Comparison of ENCODE assay signal across 13 mouse cellular contexts in genomic region chr19:56346016-56346415, GRCm38 (mm10). TPM values are rescaled to one million over a fixed set of nuclear protein-coding genes. Genes with fewer than 3 reads are reported as not detected.
DNase-seq lines count a peak whose midpoint lies in the region; ATAC-seq and TF ChIP-seq lines count a peak whose summit lies in the region.
"Had no signal": no experiment of that assay in that cellular context is flagged by ENCODE, and none has a peak within 500 bp of the region (broad histone marks: within the 10 kb centered on the region; RNA-seq: fewer than 3 reads in every experiment).

No protein-coding gene starts in this region.

- no peaks in the 10 kb centered on the region for H3K27me3 ChIP-seq in kidney, postnatal 0 days (ENCODE audit: insufficient read depth, low read length)
- H3K27me3 ChIP-seq in kidney, embryonic 16.5 days (ENCODE audit: insufficient read depth, low read length): 0 out of 2 replicates have a peak, but pooled peaks cover 3% of the 10 kb centered on the region
- H3K27me3 ChIP-seq: stomach, embryonic 15.5 days had no signal

- no peaks in the 10 kb centered on the region for H3K36me3 ChIP-seq in kidney, postnatal 0 days (ENCODE audit: insufficient read depth, low read length)
- no peaks in the 10 kb centered on the region for H3K36me3 ChIP-seq in kidney, embryonic 16.5 days (ENCODE audit: insufficient read depth, low read length)
- H3K36me3 ChIP-seq: stomach, embryonic 15.5 days had no signal

- peak; percentile 73 for TF ChIP-seq CTCF in kidney, postnatal 0 days (IDR thresholded peaks at IDR 0.05; ENCODE audit: low read depth)
- peak; percentile 50; the same call in 1 of the 2 replicates for TF ChIP-seq CTCF in brain, embryonic 14.5 days (IDR thresholded peaks at IDR 0.05; ENCODE audit: borderline replicate concordance, extremely low read depth, insufficient read depth, insufficient read length)

- no peak for TF ChIP-seq POLR2A in brain, embryonic 14.5 days (IDR thresholded peaks at IDR 0.05; ENCODE audit: borderline replicate concordance, extremely low read depth, insufficient read depth, insufficient read length, poor library complexity, severe bottlenecking)

- 77% methylated on average over 3 of the region's 3 CpGs for WGBS in kidney, postnatal 0 days
- whole genome bisulfite sequencing in kidney, embryonic 16.5 days: 77% methylated on average over 3 of the region's 3 CpGs

- intact Hi-C loops in gastrocnemius, postnatal 14 days (cut with DNase I; ENCODE audit: low total_unique reads): no loop called here

- no peak overlapping the region for H3K4me3 ChIP-seq in kidney, postnatal 0 days (replicated peaks; ENCODE audit: low read depth, low read length)
- no peak overlapping the region for H3K4me3 ChIP-seq in kidney, embryonic 16.5 days (ENCODE audit: low read length)
- H3K4me3 ChIP-seq: stomach, embryonic 15.5 days had no signal

- DNase-seq in adrenal gland, adult 2 months: peak; percentile 31
- DNase-seq in adrenal gland, postnatal 36 days: no peak
- DNase-seq in kidney, postnatal 0 days (ENCODE audit: low spot score): peak; percentile 74
- peak; percentile 49 for DNase-seq in 3T3-L1 (ENCODE audit: low read depth, low spot score)
- DNase-seq in brain, embryonic 14.5 days (ENCODE audit: low read depth): peak; percentile 69
- DNase-seq in urinary bladder, postnatal 4 days (ENCODE audit: low spot score in 2 of 2): no peak
- DNase-seq in gastrocnemius, postnatal 14 days: no peak
- DNase-seq: B cell, adult 2 months; left cerebral cortex, postnatal 4 days had no signal

- H3K9ac ChIP-seq in kidney, postnatal 0 days (ENCODE audit: low read depth, low read length): no peak overlapping the region
- no peak overlapping the region for H3K9ac ChIP-seq in kidney, embryonic 16.5 days (replicated peaks; ENCODE audit: low read length)
- H3K9ac ChIP-seq: stomach, embryonic 15.5 days had no signal

- H3K9me3 ChIP-seq in kidney, postnatal 0 days (replicated peaks; ENCODE audit: low read length): no peaks in the 10 kb centered on the region
- no peaks in the 10 kb centered on the region for H3K9me3 ChIP-seq in kidney, embryonic 16.5 days (ENCODE audit: low read length)
- H3K9me3 ChIP-seq: stomach, embryonic 15.5 days had no signal

- H3K27ac ChIP-seq in kidney, postnatal 0 days: no peak overlapping the region
- no peak overlapping the region for H3K27ac ChIP-seq in kidney, embryonic 16.5 days (ENCODE audit: low read length)
- H3K27ac ChIP-seq: stomach, embryonic 15.5 days had no signal

- H3K4me1 ChIP-seq in kidney, postnatal 0 days (replicated peaks; ENCODE audit: insufficient read depth, low read length): no peaks in the 10 kb centered on the region
- H3K4me1 ChIP-seq in kidney, embryonic 16.5 days (ENCODE audit: insufficient read depth, low read length): no peaks in the 10 kb centered on the region
- H3K4me1 ChIP-seq: stomach, embryonic 15.5 days had no signal

- no peak overlapping the region for H3K4me2 ChIP-seq in kidney, postnatal 0 days (ENCODE audit: low read length)
- no peak overlapping the region for H3K4me2 ChIP-seq in kidney, embryonic 16.5 days (replicated peaks; ENCODE audit: low read depth, low read length)
- H3K4me2 ChIP-seq: stomach, embryonic 15.5 days had no signal

- no peak for ATAC-seq in kidney, postnatal 0 days (replicated peaks; ENCODE audit: low FRiP score, low read depth)
- ATAC-seq in kidney, embryonic 16.5 days (ENCODE audit: low FRiP score, low TSS enrichment): no peak

RNA-seq across cellular contexts. Expression of gene Nrap, which starts 43.8 kb away (rescaled TPM):
- not detected for total RNA-seq in adrenal gland, adult 2 months (2021)
- 0.02 TPM in 1 of 2 replicates, not detected in the other for polyA plus RNA-seq in adrenal gland, adult 2 months (2012; rRNA removed)
- total RNA-seq in adrenal gland, postnatal 36 days (2021): under 1 TPM; 0.07 to 0.20 TPM
- polyA plus RNA-seq in kidney, postnatal 0 days (2015; fragmentation: Nextera tagmentation; extraction: Ambion mirVana): 0.41 and 0.42 TPM in 2 replicates
- 0.36 and 0.37 TPM in 2 replicates for polyA plus RNA-seq in kidney, embryonic 16.5 days (2015; fragmentation: Nextera tagmentation; extraction: Ambion mirVana)
- polyA plus RNA-seq in brain, embryonic 14.5 days (2012; rRNA removed): 0.38 and 0.42 TPM in 2 replicates
- 100 to 1,000 TPM; 506 to 571 TPM for total RNA-seq in gastrocnemius, postnatal 14 days (2021)

RNA-seq across cellular contexts. Expression of gene Casp7, which starts 50.9 kb away (rescaled TPM):
- 1 to 10 TPM; 7.3 to 7.9 TPM for total RNA-seq in adrenal gland, adult 2 months (2021)
- 3.8 and 4.2 TPM in 2 replicates for polyA plus RNA-seq in adrenal gland, adult 2 months (2012; rRNA removed)
- 1 to 10 TPM; 7.2 to 9.9 TPM for total RNA-seq in adrenal gland, postnatal 36 days (2021)
- polyA plus RNA-seq in kidney, postnatal 0 days (2015; fragmentation: Nextera tagmentation; extraction: Ambion mirVana): 24.2 and 28.6 TPM in 2 replicates
- 26.6 and 27.2 TPM in 2 replicates for polyA plus RNA-seq in kidney, embryonic 16.5 days (2015; fragmentation: Nextera tagmentation; extraction: Ambion mirVana)
- 9.7 and 12.4 TPM in 2 replicates for polyA plus RNA-seq in brain, embryonic 14.5 days (2012; rRNA removed)
- total RNA-seq in gastrocnemius, postnatal 14 days (2021): 1 to 10 TPM; 6.2 to 7.7 TPM

RNA-seq across cellular contexts. Expression of gene Habp2, which starts 59.1 kb away (rescaled TPM):
- total RNA-seq in adrenal gland, adult 2 months (2021): under 1 TPM; 0.24 to 0.43 TPM
- 0.35 TPM in 1 of 2 replicates, not detected in the other for polyA plus RNA-seq in adrenal gland, adult 2 months (2012; rRNA removed)
- under 1 TPM in 1 of 2 experiments, not detected in 1; 0.33 TPM for total RNA-seq in adrenal gland, postnatal 36 days (2021)
- 50.5 and 57.9 TPM in 2 replicates for polyA plus RNA-seq in kidney, postnatal 0 days (2015; fragmentation: Nextera tagmentation; extraction: Ambion mirVana)
- 46.3 and 50.5 TPM in 2 replicates for polyA plus RNA-seq in kidney, embryonic 16.5 days (2015; fragmentation: Nextera tagmentation; extraction: Ambion mirVana)
- polyA plus RNA-seq in brain, embryonic 14.5 days (2012; rRNA removed): 0.13 TPM in 1 of 2 replicates, not detected in the other
- total RNA-seq in gastrocnemius, postnatal 14 days (2021): not detected
- total RNA-seq: hematopoietic stem cell, adult 5-6 weeks; left cerebral cortex, postnatal 4 days had no signal
- polyA plus RNA-seq: frontal cortex, adult 2 months had no signal

Comparison
In these comparisons a context has a peak if more than half of its experiments do, and no peak if none do; other contexts are left out.
1. DNase-seq: peak in adrenal gland, adult 2 months (single experiment), kidney, postnatal 0 days (single experiment), 3T3-L1 (single experiment) and brain, embryonic 14.5 days (single experiment); none in adrenal gland, postnatal 36 days (0 of 2), urinary bladder, postnatal 4 days (0 of 2) and gastrocnemius, postnatal 14 days (single experiment).
2. RNA of gene Habp2, which starts 59.1 kb away (polyA plus RNA-seq): 46.3 to 50.5 TPM in kidney, embryonic 16.5 days and 50.5 to 57.9 TPM in kidney, postnatal 0 days; 0.35 TPM in adrenal gland, adult 2 months and 0.13 TPM in brain, embryonic 14.5 days; every median in the first group is over 10 times any median in the second.